Mouse (Mus musculus): ENCODE data around the gene Ets1.

DNA sequence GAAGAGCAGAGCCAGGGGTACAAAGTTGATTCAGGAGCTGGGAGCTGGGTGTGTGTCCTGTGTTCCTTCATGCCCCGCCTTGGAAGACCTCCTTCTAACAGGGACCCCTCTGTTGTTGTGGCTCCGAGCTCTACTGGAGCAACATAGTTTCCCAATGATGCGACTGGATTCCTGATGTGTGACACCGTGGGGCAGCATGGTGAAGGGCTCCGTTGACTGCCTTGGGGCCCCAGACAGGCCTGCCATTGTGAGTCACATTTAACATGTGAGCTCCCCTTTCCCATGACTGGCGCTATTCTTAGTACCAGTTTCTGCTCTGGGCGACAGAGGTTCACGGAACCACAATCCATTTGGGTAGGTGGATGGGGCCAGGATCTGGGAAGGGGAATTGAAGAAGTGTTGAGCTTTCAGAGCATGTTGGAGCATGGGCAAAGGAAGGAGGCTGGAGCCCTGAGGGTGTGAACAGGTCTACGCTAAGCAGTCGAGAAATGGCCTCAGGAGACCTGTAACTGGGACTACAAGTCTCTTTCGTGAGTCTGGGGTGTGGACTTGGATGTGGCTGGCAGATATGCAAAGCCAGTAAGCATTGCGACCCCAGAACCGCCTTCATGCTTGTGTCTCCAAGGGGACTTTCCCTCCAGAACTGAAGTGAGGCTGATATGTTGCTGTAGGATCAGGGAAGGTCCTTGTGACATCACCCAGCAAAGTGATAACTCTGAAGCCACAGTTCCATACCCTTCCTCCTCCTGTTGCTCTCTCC lies 113.9 kb downstream of the Ets1 start:
- no peak for TF ChIP-seq GATA1 (IDR thresholded peaks at IDR 0.05; ENCODE audit: borderline replicate concordance, low read length)
- TF ChIP-seq FLI1 (IDR thresholded peaks at IDR 0.05; ENCODE audit: low read length), result no peak
